Mouse (Mus musculus) layer of hippocampus, adult 2 months (tissue): ENCODE data around the gene Fam221b. TPM values are rescaled to one million over a fixed set of nuclear protein-coding genes. Genes with fewer than 3 reads are reported as not detected.

Experiments used
- DNase-seq, 2 experiments: peaks; one replicate each; pipeline ENCODE4 v3.0.0; 2022; ENCODE audit warnings: low spot score in 2 of 2
- H3K27ac ChIP-seq: fragments of 200-600 bp; 2 replicates; pipeline ENCODE4 v1.8.1; 2022
- H3K4me3 ChIP-seq: fragments of 200-600 bp; 2 replicates; pipeline ENCODE4 v1.8.1; 2022; ENCODE audit warnings: mild to moderate bottlenecking
- CTCF ChIP-seq: fragments of 200-600 bp; conservative IDR thresholded peaks from 2 replicates; pipeline ENCODE4 v1.8.1; 2022; ENCODE audit warnings: antibody characterized with exemption, mild to moderate bottlenecking, moderate library complexity
- long read RNA-seq, 2 experiments: library from polyadenylated mRNA; stranded (forward); transcript quantifications; one replicate each; pipeline ENCODE4 v2.0.0; 2021; ENCODE audit warnings: borderline mapping rate in 2 of 2
- total RNA-seq, 2 experiments: library from RNA; stranded (reverse); gene quantifications; 2 replicates each; pipeline ENCODE4 v1.2.3; 2021

The Fam221b gene
- total RNA-seq = 1 to 10 TPM; 1.4 to 1.5 TPM
- long read RNA-seq, experiment 1 = 0 reads
- long read RNA-seq, experiment 2, partial matches to known transcripts = 0 of 2 reads
- long read RNA-seq, experiment 2, other reads (novel, unspliced or antisense) = 2 of 2 reads

DNA sequence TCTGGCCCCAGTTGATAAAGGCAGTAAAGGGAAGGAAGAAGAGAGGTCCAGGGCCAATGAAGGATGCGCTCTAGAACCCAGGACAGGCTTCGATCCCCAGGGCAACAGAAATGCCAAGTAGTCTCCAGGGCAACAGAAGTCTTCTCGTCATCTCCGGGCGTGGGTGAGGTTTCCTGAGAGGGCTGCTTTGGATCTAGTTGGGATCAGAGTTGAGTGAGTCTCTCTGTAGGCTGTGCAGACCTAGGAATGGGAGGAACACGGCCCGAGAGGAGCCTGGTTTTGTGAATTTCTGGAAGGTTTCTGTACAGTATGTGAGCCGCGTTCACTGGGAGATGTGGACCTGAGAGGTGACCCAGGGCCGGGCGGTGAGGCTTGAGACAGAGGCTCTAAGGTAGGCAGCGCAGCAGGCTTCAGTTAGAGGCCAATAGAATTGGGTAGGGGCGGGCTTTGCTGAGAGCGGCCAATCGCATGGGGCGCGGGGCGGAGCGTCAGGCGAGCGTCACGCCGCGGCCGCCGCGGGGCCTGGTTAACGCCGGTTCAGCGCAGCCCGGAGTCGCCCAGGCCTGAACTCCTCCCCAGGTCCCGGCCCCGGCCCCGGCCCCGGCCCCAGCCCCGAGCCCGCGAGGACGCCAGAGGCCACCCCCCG, at the start of gene Fam221b, which contains the start of gene Tmem8b:
TSS of gene Fam221b (minus strand) at position 364 of the 646 bp plus-strand sequence.
TSS of gene Tmem8b (plus strand) at position 190 of the 646 bp plus-strand sequence.
- DNase-seq = peak; percentile 88 to 90
- Histone ChIP-seq H3K27ac (peak within 1 kb of the TSS; percentile 92), H3K4me3 (peak within 1 kb of the TSS; percentile 80)
- no peak for TF ChIP-seq CTCF

DNA sequence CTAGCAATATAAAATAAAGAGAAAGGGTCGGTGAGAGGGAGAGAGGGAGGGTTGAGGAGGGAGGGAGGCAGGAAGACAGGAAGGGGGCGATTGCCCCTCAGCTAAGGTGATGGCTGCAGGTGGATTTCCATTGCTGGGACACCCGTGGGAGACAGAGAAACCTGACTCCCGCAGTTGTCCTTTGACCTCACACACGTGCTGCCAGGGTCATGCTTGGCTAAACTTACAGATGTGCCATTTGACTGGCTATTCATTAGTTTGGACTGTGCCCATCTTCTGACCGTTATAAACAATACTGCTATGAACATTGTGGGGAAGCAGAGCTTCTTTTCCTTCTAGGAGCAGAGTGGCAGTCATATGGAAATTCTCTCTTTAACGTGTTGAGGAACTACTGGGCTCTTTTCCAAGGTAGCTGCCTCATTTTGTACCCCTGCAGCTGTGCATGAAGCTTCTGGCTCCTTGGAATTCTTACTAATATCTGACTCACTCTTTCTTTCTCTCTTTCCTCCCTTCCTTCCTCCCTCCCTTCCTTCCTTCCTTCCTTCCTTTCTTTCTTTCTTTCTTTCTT, 44.8 kb upstream of the Fam221b start:
- TF ChIP-seq CTCF = no peak
- H3K4me3 ChIP-seq = no peak overlapping the region

GRCm38 (mm10) chr4:43711821-43712220, 42.9 kb upstream of the Fam221b start:
- DNase-seq = peak; percentile 65 to 88
- no peak overlapping the region for H3K4me3 ChIP-seq
- H3K27ac ChIP-seq = no peak overlapping the region
- TF ChIP-seq CTCF = peak; percentile 96

More for the DNA sequence above, 44.8 kb upstream of the Fam221b start:
- no peak for DNase-seq
- H3K27ac ChIP-seq = no peak overlapping the region

DNA sequence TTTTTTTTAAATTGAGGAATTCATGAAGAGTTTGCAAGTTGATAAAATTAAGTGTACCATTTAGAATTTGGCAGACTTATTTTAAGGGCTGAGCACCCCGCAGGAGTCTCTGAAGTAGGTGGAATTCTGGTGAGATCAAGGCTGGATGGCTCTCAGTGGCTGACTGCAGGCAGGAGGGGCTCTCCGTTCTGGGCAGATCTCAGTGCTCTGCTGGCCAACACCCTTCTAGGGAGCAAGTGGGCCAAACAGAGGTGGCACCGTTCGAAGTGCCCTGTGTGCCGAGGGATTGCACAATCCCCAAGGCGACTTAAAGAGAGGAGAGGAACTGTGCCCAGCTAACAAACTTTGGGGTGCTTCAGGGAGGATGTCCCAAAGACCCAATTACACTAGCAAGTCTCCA, 40.9 kb upstream of the Fam221b start, which contains the start of gene Olfr71:
TSS of gene Olfr71 (minus strand) at position 387 of the 400 bp plus-strand sequence.
- H3K27ac ChIP-seq = no peak within 1 kb of the TSS
- no peak for TF ChIP-seq CTCF
- no peak for DNase-seq

GRCm38 (mm10) chr4:43705991-43706390, 37.0 kb upstream of the Fam221b start:
- no peak overlapping the region for H3K27ac ChIP-seq
- no peak for DNase-seq
- TF ChIP-seq CTCF = no peak
- H3K4me3 ChIP-seq = no peak overlapping the region

More for the DNA sequence above, 40.9 kb upstream of the Fam221b start, which contains the start of gene Olfr71:
- no peak within 1 kb of the TSS for H3K4me3 ChIP-seq

GRCm38 (mm10) chr4:43703851-43704250, 34.9 kb upstream of the Fam221b start:
- Histone ChIP-seq H3K27ac (no peak overlapping the region), H3K4me3 (no peak overlapping the region)
- no peak for TF ChIP-seq CTCF
- no peak for DNase-seq

DNA sequence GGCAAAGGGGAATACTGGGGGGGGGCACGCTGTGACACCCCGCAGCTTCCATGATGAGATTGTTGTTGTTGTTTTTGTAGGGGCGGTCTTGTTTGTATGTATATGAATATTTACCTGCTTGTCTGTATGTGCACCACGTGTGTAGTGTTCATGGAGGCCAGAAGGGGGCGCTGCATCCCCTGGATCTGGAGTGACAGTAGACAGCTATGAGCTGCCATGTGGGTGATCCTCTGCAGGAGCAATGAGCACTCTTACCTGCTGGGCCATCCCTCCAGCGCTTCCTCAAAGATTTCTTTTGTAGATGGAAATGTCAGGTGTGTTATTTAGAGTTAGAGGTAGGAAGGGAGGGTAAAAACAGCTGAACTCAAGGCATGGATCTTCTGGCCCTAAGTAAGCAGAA, 34.5 kb upstream of the Fam221b start:
- no peak overlapping the region for H3K4me3 ChIP-seq
- TF ChIP-seq CTCF = peak; percentile 44
- no peak for DNase-seq

GRCm38 (mm10) chr4:43700707-43701106, 31.8 kb upstream of the Fam221b start, which contains the start of gene Olfr70:
Olfr70 (minus strand) TSS chr4:43700807.
- TF ChIP-seq CTCF = no peak
- Histone ChIP-seq H3K4me3 (no peak within 1 kb of the TSS), H3K27ac (no peak within 1 kb of the TSS)
- DNase-seq = no peak

More for the DNA sequence above, 34.5 kb upstream of the Fam221b start:
- no peak overlapping the region for H3K27ac ChIP-seq

- no peak for DNase-seq
- no peak for TF ChIP-seq CTCF
- H3K27ac ChIP-seq = no peak overlapping the region
- no peak overlapping the region for H3K4me3 ChIP-seq
Measured at GRCm38 (mm10) chr4:43696561-43696960, 27.6 kb upstream of the Fam221b start.

DNA sequence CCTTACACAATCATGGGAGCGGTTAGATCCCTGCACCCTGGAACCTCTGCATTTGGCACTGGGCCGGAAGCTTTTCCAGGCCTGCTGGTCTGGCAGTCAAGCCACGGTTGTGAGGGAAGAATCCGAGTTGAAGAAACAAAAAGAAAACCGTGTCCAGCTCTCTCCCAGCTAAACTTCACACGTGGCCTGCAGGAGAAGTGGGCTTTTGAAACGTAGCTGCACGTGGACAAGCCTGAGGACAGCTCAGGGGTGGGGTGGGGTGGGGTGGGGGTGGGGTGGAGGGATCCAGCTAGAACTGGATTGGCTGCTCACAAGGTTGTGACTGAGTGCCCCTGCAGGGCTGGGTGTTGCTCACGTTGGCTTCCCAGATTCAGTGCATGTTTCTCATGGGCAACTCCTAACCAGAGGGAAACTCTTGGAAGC, 26.3 kb upstream of the Fam221b start:
- no peak overlapping the region for H3K27ac ChIP-seq
- no peak for TF ChIP-seq CTCF
- no peak for DNase-seq
- H3K4me3 ChIP-seq = no peak overlapping the region

- H3K27ac ChIP-seq = no peak overlapping the region
- DNase-seq = no peak
- no peak overlapping the region for H3K4me3 ChIP-seq
- TF ChIP-seq CTCF = no peak
Measured at GRCm38 (mm10) chr4:43694439-43695248, 25.7 kb upstream of the Fam221b start.

DNA sequence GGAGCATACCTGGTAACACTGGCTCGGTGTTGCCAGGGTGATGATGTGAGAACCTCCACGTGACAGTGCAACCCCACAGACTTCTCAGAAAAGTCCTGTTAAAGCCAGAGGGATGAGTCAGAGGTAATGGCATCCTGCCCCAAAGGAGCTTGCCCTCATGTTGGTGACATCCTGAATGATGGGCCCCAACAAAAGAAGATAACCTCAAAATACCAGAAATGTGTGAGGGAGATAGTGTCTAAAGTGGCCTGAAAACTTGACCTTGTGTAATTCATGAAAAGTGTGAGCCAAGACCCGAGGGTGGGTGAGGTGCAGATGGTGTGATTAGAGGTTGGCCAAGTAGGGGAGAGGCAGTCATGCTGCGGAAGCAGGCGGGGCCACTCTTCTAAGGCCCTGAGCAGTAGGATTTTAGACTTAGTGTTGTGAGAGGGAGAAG, 24.9 kb upstream of the Fam221b start:
- no peak for DNase-seq
- TF ChIP-seq CTCF = no peak
- H3K4me3 ChIP-seq = no peak overlapping the region
- H3K27ac ChIP-seq = no peak overlapping the region

- TF ChIP-seq CTCF = no peak
- no peak for DNase-seq
- H3K4me3 ChIP-seq = no peak overlapping the region
Measured at GRCm38 (mm10) chr4:43691026-43691425, 22.1 kb upstream of the Fam221b start.

More at GRCm38 (mm10) chr4:43691026-43691425, 22.1 kb upstream of the Fam221b start:
- no peak overlapping the region for H3K27ac ChIP-seq
